Mouse (Mus musculus) liver, postnatal 0 days (tissue): ENCODE data around the gene Ubb. TPM values are rescaled to one million over a fixed set of nuclear protein-coding genes. Genes with fewer than 3 reads are reported as not detected.
A peak's percentile ranks its signal among the peaks of the same experiment; 100 is the strongest.
"Not testable (repeated sequence)": the region's sequence is repeated elsewhere in the genome, so short reads cannot be mapped to it uniquely, and the experiment has no call there.

Source experiments
- ATAC-seq: fragments of 200-750 bp; cut with Nextera tagmentation; 2 replicates; pipeline ENCODE4 v1.8.0; 2017; ENCODE audit warnings: mild to moderate bottlenecking, moderate library complexity
- DNase-seq: peaks from one replicate; pipeline ENCODE4 v3.0.0-alpha.2; 2016
- H3K27ac ChIP-seq: fragments of 300-500 bp; sonication (generic); 2 replicates; pipeline ENCODE4 v1.5.1; 2014; ENCODE audit warnings: antibody characterized with exemption, moderate library complexity, mild to moderate bottlenecking, low read depth
- H3K27me3 ChIP-seq: fragments of 300-500 bp; sonication (generic); 2 replicates; pipeline ENCODE4 v1.6.1; 2014; ENCODE audit warnings: low read length, control low read depth, mixed read lengths; ENCODE audit not compliant: insufficient read depth
- H3K36me3 ChIP-seq: fragments of 300-500 bp; sonication (generic); replicated peaks from 2 replicates; pipeline ENCODE4 v1.6.1; 2014; ENCODE audit warnings: mild to moderate bottlenecking, control low read depth, low read length, moderate library complexity, mixed read lengths; ENCODE audit not compliant: insufficient read depth
- H3K4me1 ChIP-seq: fragments of 300-500 bp; sonication (generic); 2 replicates; pipeline ENCODE4 v1.6.1; 2014; ENCODE audit warnings: antibody characterized with exemption, mild to moderate bottlenecking, control low read depth; ENCODE audit not compliant: insufficient read depth
- H3K4me2 ChIP-seq: fragments of 300-500 bp; sonication (generic); 2 replicates; pipeline ENCODE4 v1.6.1; 2014; ENCODE audit warnings: low read depth, mild to moderate bottlenecking, low read length, moderate library complexity, mixed read lengths
- H3K4me3 ChIP-seq: fragments of 300-500 bp; sonication (generic); 2 replicates; pipeline ENCODE4 v1.5.1; 2014; ENCODE audit warnings: low read depth, low read length
- H3K9ac ChIP-seq: fragments of 300-500 bp; sonication (generic); replicated peaks from 2 replicates; pipeline ENCODE4 v1.6.1; 2014; ENCODE audit warnings: mild to moderate bottlenecking, moderate library complexity
- H3K9me3 ChIP-seq: fragments of 300-500 bp; sonication (generic); 2 replicates; pipeline ENCODE4 v1.6.1; 2016; ENCODE audit warnings: mild to moderate bottlenecking, control low read depth, low read length, mixed read lengths
- CTCF ChIP-seq: sonication (generic); IDR thresholded peaks from 2 replicates; pipeline ENCODE4 v1.5.1; 2016; ENCODE audit warnings: antibody characterized with exemption, low read depth
- EP300 ChIP-seq: IDR thresholded peaks from 2 replicates; pipeline ENCODE4 v1.6.1; 2016; ENCODE audit warnings: antibody characterized with exemption, low read depth, mild to moderate bottlenecking
- WGBS: fragments of 180-500 bp; shearing (Covaris S2); extraction: QIAGEN DNeasy Blood & Tissue Kit; methylation state at CpG from one replicate; pipeline ENCODE4 v1.1.7; 2014; ENCODE audit not compliant: insufficient replicate concordance; 5-methylcytosine and 5-hydroxymethylcytosine counted together
- polyA plus RNA-seq: library from polyadenylated mRNA; unstranded; fragments of >200 nt; fragmentation: Nextera tagmentation; extraction: Ambion mirVana; gene quantifications from 2 replicates; pipeline ENCODE4 v1.2.1, GENCODE M21; 2015

The Ubb gene
- 1,161 and 1,214 TPM in 2 replicates for polyA plus RNA-seq

DNA sequence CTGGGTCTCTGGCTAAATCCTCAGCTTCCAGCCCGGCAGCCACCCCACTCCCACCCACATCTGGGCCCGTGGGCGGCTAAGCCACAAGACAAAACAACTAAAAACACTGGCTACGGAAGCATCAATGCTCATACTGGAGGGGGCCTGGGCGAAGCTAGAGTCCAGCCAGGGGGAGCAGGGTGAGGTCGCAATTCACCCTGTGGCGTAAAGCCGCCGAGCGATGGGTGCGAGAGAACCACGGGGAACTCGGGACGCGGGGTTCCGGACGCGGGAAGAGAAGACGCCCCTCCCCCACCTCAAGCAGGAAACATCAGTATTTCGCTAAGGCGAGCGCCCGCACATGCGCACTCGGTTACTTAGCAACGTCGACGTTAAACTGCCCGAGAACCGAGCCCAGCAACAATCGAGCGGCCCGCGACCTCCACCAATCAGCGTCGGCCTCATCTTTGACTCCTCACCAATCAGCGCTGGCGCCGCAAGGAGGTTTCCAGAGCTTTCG is at the start of gene Ubb:
Gene Ubb (plus strand): TSS at position 445 of the 499 bp plus-strand sequence.
- TF ChIP-seq EP300: no peak
- TF ChIP-seq CTCF: no peak
- ATAC-seq: peak; percentile 92
- WGBS: under 1% methylated on average over 40 of the region's 40 CpGs

GRCm38 (mm10) chr11:62507683-62508082 is 43.3 kb upstream of the Ubb start:
- H3K27me3 ChIP-seq: no peaks in the 10 kb centered on the region
- H3K4me2 ChIP-seq: no peak overlapping the region
- H3K9me3 ChIP-seq: no peaks in the 10 kb centered on the region
- no peak for ATAC-seq
- H3K36me3 ChIP-seq: no peaks in the 10 kb centered on the region
- WGBS: 75% methylated on average over 4 of the region's 4 CpGs
- TF ChIP-seq CTCF (no peak), EP300 (no peak)
- no peak for DNase-seq
- no peak overlapping the region for H3K9ac ChIP-seq
- no peaks in the 10 kb centered on the region; the same call in 1 of the 2 replicates for H3K4me1 ChIP-seq
- H3K27ac ChIP-seq: no peak overlapping the region
- H3K4me3 ChIP-seq: no peak overlapping the region

More for the DNA sequence above, at the start of gene Ubb:
- Histone ChIP-seq H3K27ac (peak within 1 kb of the TSS; percentile 99), H3K4me3 (peak within 1 kb of the TSS; percentile 85), H3K9me3 (no peaks in the 10 kb centered on the region), H3K4me1 (peaks cover 25% of the 10 kb centered on the region), H3K27me3 (no peaks in the 10 kb centered on the region), H3K4me2 (peak within 1 kb of the TSS; percentile 94), H3K9ac (peak within 1 kb of the TSS; percentile 87), H3K36me3 (peaks cover 24% of the 10 kb centered on the region)
- DNase-seq: peak; percentile 99

DNA sequence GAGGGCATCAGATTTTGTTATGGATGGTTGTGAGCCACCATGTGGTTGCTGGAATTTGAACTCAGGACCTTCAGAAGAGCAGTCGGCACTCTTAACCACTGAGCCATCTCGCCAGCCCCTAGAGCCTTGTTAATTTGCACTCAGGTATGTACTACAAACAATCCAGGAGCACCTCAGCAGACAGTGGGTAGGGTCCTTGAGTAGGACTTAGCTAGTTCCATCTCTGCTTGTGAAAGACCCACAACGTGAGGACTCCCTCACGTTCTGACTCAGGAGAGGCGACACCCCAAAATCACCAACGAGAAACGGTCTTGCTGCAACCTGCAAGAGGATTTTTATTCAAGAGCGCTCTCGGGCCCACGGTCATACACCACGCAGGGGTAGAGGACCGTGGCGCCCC is 42.6 kb upstream of the Ubb start:
- not testable (repeated sequence) for H3K4me2 ChIP-seq, H3K27me3 ChIP-seq, H3K9me3 ChIP-seq, H3K9ac ChIP-seq, DNase-seq, H3K4me3 ChIP-seq, ATAC-seq, H3K36me3 ChIP-seq, H3K4me1 ChIP-seq, H3K27ac ChIP-seq
- 88% methylated on average over 13 of the region's 13 CpGs for WGBS

DNA sequence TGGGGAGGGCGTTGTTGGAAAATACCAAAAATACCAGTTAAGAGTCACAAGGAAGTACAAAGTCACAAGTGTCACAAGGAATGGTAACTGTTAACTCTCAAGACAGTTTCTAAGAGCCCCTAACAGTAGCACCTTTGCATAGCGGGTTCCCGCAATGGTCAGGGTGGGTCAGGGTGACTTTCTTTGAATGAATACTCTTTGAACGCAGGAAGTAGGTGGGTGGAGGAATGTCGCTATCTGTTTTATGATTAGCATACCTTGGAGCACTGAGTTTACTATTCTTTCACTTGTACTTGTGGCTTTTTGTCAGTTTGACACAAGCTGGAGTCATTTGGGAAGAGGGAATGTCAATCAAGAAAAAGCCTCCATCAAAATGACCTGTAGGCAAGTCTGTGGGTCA is 42.2 kb upstream of the Ubb start:
- H3K27me3 ChIP-seq, H3K4me3 ChIP-seq, H3K27ac ChIP-seq, H3K4me2 ChIP-seq, H3K9ac ChIP-seq, H3K36me3 ChIP-seq, DNase-seq, H3K4me1 ChIP-seq, H3K9me3 ChIP-seq, ATAC-seq: not testable (repeated sequence)
- WGBS: 91% methylated on average over 5 of the region's 5 CpGs

GRCm38 (mm10) chr11:62509571-62509970 is 41.4 kb upstream of the Ubb start:
- no peak overlapping the region for H3K9ac ChIP-seq
- 55% methylated on average over 3 of the region's 3 CpGs for WGBS
- ATAC-seq (no peak), DNase-seq (no peak)
- H3K9me3 ChIP-seq: no peaks in the 10 kb centered on the region
- H3K27ac ChIP-seq: no peak overlapping the region
- no peaks in the 10 kb centered on the region; the same call in 1 of the 2 replicates for H3K4me1 ChIP-seq
- TF ChIP-seq EP300 (no peak), CTCF (no peak)
- H3K4me3 ChIP-seq: no peak overlapping the region
- H3K27me3 ChIP-seq: no peaks in the 10 kb centered on the region
- no peak overlapping the region for H3K4me2 ChIP-seq
- no peaks in the 10 kb centered on the region for H3K36me3 ChIP-seq

DNA sequence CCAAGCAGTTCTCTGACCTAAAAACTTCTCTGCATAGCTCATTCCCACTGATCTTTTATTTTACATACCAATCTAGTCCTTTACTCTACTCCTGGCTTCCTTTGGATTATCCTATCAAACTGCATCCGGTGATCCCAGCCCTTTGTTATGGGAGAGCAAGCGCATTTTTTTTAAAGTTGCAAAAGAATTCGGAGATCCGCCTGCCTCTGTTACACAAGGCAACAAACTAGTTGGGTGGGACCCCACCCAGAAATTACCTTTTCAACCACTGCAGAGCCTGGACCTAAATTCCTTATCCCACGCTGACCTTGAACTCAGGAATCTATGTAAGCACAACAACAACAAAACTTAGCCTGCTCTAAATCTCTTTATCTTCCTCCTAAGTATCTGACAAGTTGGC is 40.0 kb upstream of the Ubb start:
- Histone ChIP-seq H3K9ac (no peak overlapping the region), H3K4me1 (no peaks in the 10 kb centered on the region; the same call in 1 of the 2 replicates), H3K9me3 (no peaks in the 10 kb centered on the region), H3K4me2 (no peak overlapping the region), H3K27me3 (no peaks in the 10 kb centered on the region), H3K36me3 (no peaks in the 10 kb centered on the region), H3K4me3 (no peak overlapping the region), H3K27ac (no peak overlapping the region)
- TF ChIP-seq EP300 (no peak), CTCF (no peak)
- ATAC-seq (no peak), DNase-seq (no peak)
- WGBS: 83% methylated on average over 5 of the region's 5 CpGs

DNA sequence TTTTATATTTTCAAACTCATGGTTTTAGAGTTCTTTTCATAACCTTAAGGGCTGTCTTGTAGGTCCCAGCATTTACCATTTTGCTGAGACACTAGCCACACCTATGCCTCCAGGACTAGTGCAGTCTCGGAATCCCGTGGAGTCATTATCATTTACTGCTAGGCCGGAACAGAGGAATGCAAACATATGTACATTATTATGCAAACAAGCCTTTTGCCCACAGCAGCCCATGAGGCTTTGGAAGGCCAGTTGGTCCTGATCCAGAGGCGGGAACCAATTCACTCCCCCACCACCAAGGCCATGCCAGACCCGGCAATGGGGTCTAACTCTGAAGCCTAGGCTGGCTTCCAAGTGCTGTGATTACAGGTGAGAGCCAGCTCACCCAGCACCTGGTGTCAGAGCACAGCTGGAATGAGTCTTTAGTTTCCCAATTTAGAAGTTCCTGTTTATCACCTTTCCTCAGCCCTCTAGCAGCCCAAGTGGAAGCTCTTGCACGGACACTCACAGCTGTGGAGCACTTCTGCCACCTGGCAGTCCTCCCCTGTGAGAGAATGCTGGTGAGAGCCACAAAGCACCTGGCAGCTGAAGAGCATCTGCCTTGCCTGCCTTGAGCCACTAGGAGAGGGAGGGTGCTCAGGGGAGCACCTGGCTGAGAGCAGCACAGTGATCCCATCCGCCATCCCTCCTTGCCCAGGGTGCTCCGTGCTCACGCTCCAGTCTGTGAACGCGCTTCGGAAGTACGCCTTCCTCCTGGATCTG is 39.3 kb upstream of the Ubb start:
- no peak overlapping the region for H3K4me2 ChIP-seq
- no peaks in the 10 kb centered on the region for H3K9me3 ChIP-seq
- no peaks in the 10 kb centered on the region; the same call in 1 of the 2 replicates for H3K4me1 ChIP-seq
- no peak overlapping the region for H3K4me3 ChIP-seq
- H3K27me3 ChIP-seq: no peaks in the 10 kb centered on the region
- ATAC-seq (no peak), DNase-seq (no peak)
- no peaks in the 10 kb centered on the region for H3K36me3 ChIP-seq
- H3K27ac ChIP-seq: no peak overlapping the region
- TF ChIP-seq EP300: no peak
- TF ChIP-seq CTCF: 0 out of 2 replicates have a peak, but pooled peaks have one; percentile 14
- 82% methylated on average over 13 of the region's 13 CpGs for WGBS
- no peak overlapping the region for H3K9ac ChIP-seq
